Mouse (Mus musculus): ENCODE measurements around the gene H2-Oa. TPM values are rescaled to one million over a fixed set of nuclear protein-coding genes. Genes with fewer than 3 reads are reported as not detected.
A peak's percentile ranks its signal among the peaks of the same experiment; 100 is the strongest.

H2-Oa gene
- polyA plus RNA-seq, 1 experiment from 2014 or later, result 0.65 TPM

GRCm38 (mm10) chr17:34078148-34078547 lies 14.0 kb upstream of the H2-Oa start:
- H3K9me3 ChIP-seq (ENCODE audit: control insufficient read depth, low read depth, low read length), result no peaks in the 10 kb centered on the region
- no peak for ATAC-seq (ENCODE audit: insufficient number of reproducible peaks, insufficient read depth, low FRiP score, low read depth)
- H3K4me2 ChIP-seq (replicated peaks; ENCODE audit: low read depth, low read length), result no peak overlapping the region
- no peak overlapping the region for H3K4me3 ChIP-seq (ENCODE audit: low read depth, low read length)
- H3K27me3 ChIP-seq (ENCODE audit: control insufficient read depth, insufficient read depth, low read length), result 0 out of 2 replicates have a peak, but pooled peaks cover 7% of the 10 kb centered on the region
- 49% methylated on average over 4 of the region's 4 CpGs for WGBS
- H3K4me1 ChIP-seq (ENCODE audit: control insufficient read depth, insufficient read depth, low read length), result no peaks in the 10 kb centered on the region
- H3K36me3 ChIP-seq (ENCODE audit: control insufficient read depth, insufficient read depth, low read length), result no peaks in the 10 kb centered on the region
- H3K9ac ChIP-seq (replicated peaks; ENCODE audit: low read depth, low read length), result no peak overlapping the region
- no peak overlapping the region for H3K27ac ChIP-seq (ENCODE audit: low read length)

DNA sequence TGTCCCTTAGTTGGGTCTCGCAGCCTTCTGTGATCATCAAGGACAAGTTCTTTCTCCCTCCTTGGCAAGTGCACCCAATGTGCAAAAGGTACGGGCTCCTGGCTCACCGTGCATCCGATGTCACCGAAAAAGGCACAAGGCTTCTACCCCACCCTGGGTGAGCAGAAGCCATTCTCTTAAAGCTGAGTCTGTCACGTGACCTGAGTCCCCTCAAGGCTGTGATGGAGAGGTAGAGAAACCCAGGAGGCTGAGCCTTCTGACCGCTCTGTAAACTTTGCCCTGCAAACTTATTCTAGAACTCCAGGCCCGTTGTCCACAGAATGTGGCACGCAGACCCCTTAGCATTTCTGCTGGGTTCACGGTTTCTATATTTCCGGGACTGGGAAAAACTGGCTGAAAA lies 13.1 kb upstream of the H2-Oa start:
- H3K4me1 ChIP-seq (ENCODE audit: control insufficient read depth, insufficient read depth, low read length), result no peaks in the 10 kb centered on the region
- no peak overlapping the region for H3K27ac ChIP-seq (ENCODE audit: low read length)
- H3K4me2 ChIP-seq (replicated peaks; ENCODE audit: low read depth, low read length), result no peak overlapping the region
- H3K36me3 ChIP-seq (ENCODE audit: control insufficient read depth, insufficient read depth, low read length), result no peaks in the 10 kb centered on the region
- WGBS, result 88% methylated on average over 11 of the region's 11 CpGs
- no peak overlapping the region for H3K9ac ChIP-seq (replicated peaks; ENCODE audit: low read depth, low read length)
- no peak overlapping the region for H3K4me3 ChIP-seq (ENCODE audit: low read depth, low read length)
- ATAC-seq (ENCODE audit: insufficient number of reproducible peaks, insufficient read depth, low FRiP score, low read depth), result no peak
- H3K27me3 ChIP-seq (ENCODE audit: control insufficient read depth, insufficient read depth, low read length), result 0 out of 2 replicates have a peak, but pooled peaks cover 7% of the 10 kb centered on the region
- no peaks in the 10 kb centered on the region for H3K9me3 ChIP-seq (ENCODE audit: control insufficient read depth, low read depth, low read length)

DNA sequence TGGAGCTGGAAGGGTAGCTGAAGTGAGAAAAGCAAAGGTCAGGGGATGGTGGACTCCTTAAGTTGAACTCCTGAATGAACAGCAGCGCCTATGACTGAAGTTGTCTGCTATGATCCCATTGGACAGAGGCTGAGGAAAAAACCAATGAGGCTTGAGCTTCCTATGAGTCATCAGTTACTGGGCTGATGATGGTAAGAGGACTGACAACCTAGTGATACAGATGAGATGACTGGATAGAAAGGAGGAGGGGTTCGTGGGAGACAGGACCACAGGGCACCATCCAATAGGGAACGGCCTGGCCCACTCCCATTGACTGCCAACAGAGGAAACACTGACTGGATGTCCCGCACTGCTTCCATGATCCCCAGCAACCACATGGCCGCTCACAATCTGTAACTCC lies 12.5 kb upstream of the H2-Oa start:
- no peak overlapping the region for H3K27ac ChIP-seq (ENCODE audit: low read length)
- H3K4me3 ChIP-seq (ENCODE audit: low read depth, low read length), result no peak overlapping the region
- H3K4me1 ChIP-seq (ENCODE audit: control insufficient read depth, insufficient read depth, low read length), result no peaks in the 10 kb centered on the region
- H3K9ac ChIP-seq (replicated peaks; ENCODE audit: low read depth, low read length), result no peak overlapping the region
- H3K27me3 ChIP-seq (ENCODE audit: control insufficient read depth, insufficient read depth, low read length), result 0 out of 2 replicates have a peak, but pooled peaks cover 7% of the 10 kb centered on the region
- H3K9me3 ChIP-seq (ENCODE audit: control insufficient read depth, low read depth, low read length), result no peaks in the 10 kb centered on the region
- 21% methylated on average over 5 of the region's 5 CpGs for WGBS
- peak; percentile 56; the same call in 1 of the 2 replicates for ATAC-seq (ENCODE audit: insufficient number of reproducible peaks, insufficient read depth, low FRiP score, low read depth)
- H3K4me2 ChIP-seq (replicated peaks; ENCODE audit: low read depth, low read length), result no peak overlapping the region
- no peaks in the 10 kb centered on the region for H3K36me3 ChIP-seq (ENCODE audit: control insufficient read depth, insufficient read depth, low read length)

GRCm38 (mm10) chr17:34083104-34083503 lies 9.0 kb upstream of the H2-Oa start:
- Histone ChIP-seq H3K4me1 (ENCODE audit: control insufficient read depth, insufficient read depth, low read length) (no peaks in the 10 kb centered on the region), H3K9ac (replicated peaks; ENCODE audit: low read depth, low read length) (no peak overlapping the region), H3K36me3 (ENCODE audit: control insufficient read depth, insufficient read depth, low read length) (no peaks in the 10 kb centered on the region), H3K9me3 (ENCODE audit: control insufficient read depth, low read depth, low read length) (no peaks in the 10 kb centered on the region), H3K27ac (ENCODE audit: low read length) (no peak overlapping the region), H3K4me2 (replicated peaks; ENCODE audit: low read depth, low read length) (no peak overlapping the region), H3K4me3 (ENCODE audit: low read depth, low read length) (no peak overlapping the region), H3K27me3 (ENCODE audit: control insufficient read depth, insufficient read depth, low read length) (no peaks in the 10 kb centered on the region)
- 15% methylated on average over 8 of the region's 8 CpGs for WGBS
- ATAC-seq (ENCODE audit: insufficient number of reproducible peaks, insufficient read depth, low FRiP score, low read depth), result no peak

DNA sequence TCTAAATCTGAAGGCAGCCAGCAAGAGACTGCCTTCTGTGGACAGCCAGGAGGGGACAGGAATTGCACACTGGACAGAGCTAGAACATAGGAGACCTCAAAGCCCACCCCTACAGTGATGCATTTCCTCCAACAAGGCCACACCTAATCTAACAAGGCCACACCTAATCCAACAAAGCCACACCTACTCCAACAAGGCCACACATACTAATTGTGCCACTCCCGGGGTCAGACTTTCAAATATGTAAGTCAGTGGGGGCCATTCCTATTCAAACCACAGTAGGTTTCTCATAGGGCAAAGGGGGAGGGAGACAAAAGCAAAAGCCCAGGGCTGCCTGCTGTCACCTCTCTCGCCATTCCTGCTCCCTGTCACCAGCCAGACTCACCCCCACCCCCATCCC lies 4.8 kb upstream of the H2-Oa start:
- Histone ChIP-seq H3K27ac (ENCODE audit: low read length) (no peak overlapping the region), H3K36me3 (ENCODE audit: control insufficient read depth, insufficient read depth, low read length) (no peaks in the 10 kb centered on the region), H3K4me3 (ENCODE audit: low read depth, low read length) (no peak overlapping the region), H3K9me3 (ENCODE audit: control insufficient read depth, low read depth, low read length) (no peaks in the 10 kb centered on the region), H3K4me1 (ENCODE audit: control insufficient read depth, insufficient read depth, low read length) (no peaks in the 10 kb centered on the region), H3K9ac (replicated peaks; ENCODE audit: low read depth, low read length) (no peak overlapping the region), H3K27me3 (ENCODE audit: control insufficient read depth, insufficient read depth, low read length) (no peaks in the 10 kb centered on the region), H3K4me2 (replicated peaks; ENCODE audit: low read depth, low read length) (no peak overlapping the region)
- 36% methylated on average over 2 of the region's 2 CpGs for WGBS
- no peak for ATAC-seq (ENCODE audit: insufficient number of reproducible peaks, insufficient read depth, low FRiP score, low read depth)

- no peak overlapping the region for H3K9ac ChIP-seq (replicated peaks; ENCODE audit: low read depth, low read length)
- no peak overlapping the region for H3K4me2 ChIP-seq (replicated peaks; ENCODE audit: low read depth, low read length)
- WGBS, result 63% methylated on average over 11 of the region's 11 CpGs
- H3K36me3 ChIP-seq (ENCODE audit: control insufficient read depth, insufficient read depth, low read length), result no peaks in the 10 kb centered on the region
- H3K4me3 ChIP-seq (ENCODE audit: low read depth, low read length), result no peak overlapping the region
- H3K27ac ChIP-seq (ENCODE audit: low read length), result no peak overlapping the region
- no peaks in the 10 kb centered on the region for H3K9me3 ChIP-seq (ENCODE audit: control insufficient read depth, low read depth, low read length)
- no peaks in the 10 kb centered on the region for H3K4me1 ChIP-seq (ENCODE audit: control insufficient read depth, insufficient read depth, low read length)
- ATAC-seq (ENCODE audit: insufficient number of reproducible peaks, insufficient read depth, low FRiP score, low read depth), result no peak
- no peaks in the 10 kb centered on the region for H3K27me3 ChIP-seq (ENCODE audit: control insufficient read depth, insufficient read depth, low read length)
Measured at GRCm38 (mm10) chr17:34088124-34088523, 4.0 kb upstream of the H2-Oa start.

DNA sequence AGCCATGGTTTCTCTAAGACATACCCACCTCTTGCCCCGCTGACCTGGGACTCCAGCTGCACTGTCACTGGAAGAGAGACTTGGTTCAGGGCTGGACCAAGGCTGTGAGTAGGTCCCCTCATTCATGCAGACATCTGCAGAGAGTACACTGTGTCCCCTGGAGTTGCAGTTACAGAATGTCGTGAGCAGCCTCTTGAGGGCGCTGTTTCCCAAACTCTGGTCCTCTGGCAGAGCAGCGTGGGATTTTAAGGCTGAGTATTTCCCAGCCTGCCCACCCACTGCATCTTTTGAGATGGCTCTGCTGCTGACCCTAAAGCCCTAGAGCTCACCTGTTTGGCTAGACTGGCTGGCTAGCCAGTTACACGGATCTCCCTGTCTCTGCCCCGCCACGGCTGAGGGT lies 1.2 kb upstream of the H2-Oa start:
- no peaks in the 10 kb centered on the region for H3K27me3 ChIP-seq (ENCODE audit: control insufficient read depth, insufficient read depth, low read length)
- ATAC-seq (ENCODE audit: insufficient number of reproducible peaks, insufficient read depth, low FRiP score, low read depth), result no peak
- H3K9ac ChIP-seq (replicated peaks; ENCODE audit: low read depth, low read length), result no peak overlapping the region
- H3K4me1 ChIP-seq (ENCODE audit: control insufficient read depth, insufficient read depth, low read length), result no peaks in the 10 kb centered on the region
- 59% methylated on average over 7 of the region's 7 CpGs for WGBS
- H3K4me3 ChIP-seq (ENCODE audit: low read depth, low read length), result no peak overlapping the region
- H3K27ac ChIP-seq (ENCODE audit: low read length), result no peak overlapping the region
- H3K4me2 ChIP-seq (replicated peaks; ENCODE audit: low read depth, low read length), result no peak overlapping the region
- H3K9me3 ChIP-seq (ENCODE audit: control insufficient read depth, low read depth, low read length), result no peaks in the 10 kb centered on the region
- H3K36me3 ChIP-seq (ENCODE audit: control insufficient read depth, insufficient read depth, low read length), result no peaks in the 10 kb centered on the region

DNA sequence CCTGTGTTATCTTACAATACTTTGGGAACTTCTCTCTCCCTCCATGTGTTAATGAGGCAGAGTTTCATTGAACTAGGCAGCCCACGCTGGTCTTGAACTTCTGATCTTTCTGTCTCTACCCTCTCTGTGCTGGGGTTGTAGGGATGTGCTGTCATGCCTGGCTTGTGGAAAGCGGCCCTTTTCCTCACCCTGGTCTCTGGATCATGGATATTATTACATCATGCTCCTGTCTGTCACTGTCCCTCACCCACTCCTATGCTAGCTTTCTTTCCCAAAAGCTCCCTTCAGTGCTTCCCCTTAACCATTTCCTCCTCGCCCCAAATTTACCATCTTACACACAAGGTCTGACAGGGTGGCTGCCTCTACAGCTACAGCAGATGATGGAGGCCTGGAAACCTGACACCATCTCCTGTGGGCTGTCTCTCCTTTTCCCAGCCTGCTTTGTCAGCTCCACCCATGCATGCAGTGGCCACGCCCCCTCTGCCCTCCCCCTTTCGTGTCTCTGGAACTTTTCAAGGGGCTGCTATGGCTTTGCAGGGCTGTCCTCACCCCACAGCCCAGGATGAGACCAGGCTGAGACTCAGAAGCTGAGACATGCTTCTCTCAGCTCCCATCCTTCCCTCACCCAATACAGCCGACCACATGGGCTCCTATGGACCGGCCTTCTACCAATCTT lies 1.2 kb downstream of the H2-Oa start:
- peak; percentile 75; the same call in 1 of the 2 replicates for ATAC-seq (ENCODE audit: insufficient number of reproducible peaks, insufficient read depth, low FRiP score, low read depth)
- Histone ChIP-seq H3K4me2 (replicated peaks; ENCODE audit: low read depth, low read length) (peak overlapping the region; percentile 12; the same call in 1 of the 2 replicates), H3K9me3 (ENCODE audit: control insufficient read depth, low read depth, low read length) (no peaks in the 10 kb centered on the region), H3K4me1 (ENCODE audit: control insufficient read depth, insufficient read depth, low read length) (no peaks in the 10 kb centered on the region), H3K9ac (replicated peaks; ENCODE audit: low read depth, low read length) (no peak overlapping the region), H3K27me3 (ENCODE audit: control insufficient read depth, insufficient read depth, low read length) (no peaks in the 10 kb centered on the region), H3K4me3 (ENCODE audit: low read depth, low read length) (no peak overlapping the region), H3K27ac (ENCODE audit: low read length) (no peak overlapping the region), H3K36me3 (ENCODE audit: control insufficient read depth, insufficient read depth, low read length) (no peaks in the 10 kb centered on the region)
- WGBS, result 25% methylated on average over 7 of the region's 7 CpGs
